Mouse (Mus musculus): ENCODE results near the gene Btbd1. TPM values are rescaled to one million over a fixed set of nuclear protein-coding genes. Genes with fewer than 3 reads are reported as not detected.

Btbd1 gene
- polyA plus RNA-seq (2012; rRNA removed) (48.1 and 62.1 TPM in 2 replicates), polyA plus RNA-seq (2014; fragmentation: Nextera tagmentation; extraction: Ambion mirVana) (86.3 and 92.2 TPM in 2 replicates)

DNA sequence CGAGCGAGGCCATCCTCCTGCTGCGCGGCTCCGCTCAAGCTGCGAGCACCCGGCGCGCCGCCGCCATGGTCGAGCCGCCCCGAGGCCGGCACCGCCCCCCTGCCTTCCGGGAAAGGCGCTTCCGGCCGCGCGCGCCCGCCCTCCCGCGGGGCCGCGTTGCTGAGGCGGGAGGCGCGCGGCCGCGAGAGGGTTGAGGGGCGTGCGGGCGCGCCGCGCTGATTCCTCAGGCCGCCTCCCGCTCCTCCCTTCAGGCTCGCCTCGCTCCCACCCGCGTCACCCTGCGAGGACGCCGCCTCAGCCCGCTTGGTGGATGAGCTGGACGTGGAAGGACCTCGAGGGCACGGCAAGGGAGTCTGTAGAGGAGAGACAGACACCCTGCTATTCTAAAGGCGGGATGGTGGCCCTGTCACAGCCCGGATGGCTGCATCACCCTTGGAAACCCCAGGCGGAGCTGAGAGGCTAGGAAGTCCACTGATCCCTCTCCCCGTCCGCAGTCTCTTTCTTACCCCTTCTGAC, at the start of gene Btbd1:
Btbd1 (minus strand) TSS at position 53 of the 516 bp plus-strand sequence.
- TF ChIP-seq POLR2A (IDR thresholded peaks at IDR 0.05; ENCODE audit: borderline replicate concordance, extremely low read depth, insufficient read depth, insufficient read length) = peak; percentile 48; the same call in 1 of the 2 replicates
- Histone ChIP-seq H3K9ac (ENCODE audit: low read depth, low read length, severe bottlenecking) (peak within 1 kb of the TSS; percentile 82), H3K4me2 (replicated peaks; ENCODE audit: low read depth, low read length, severe bottlenecking) (peak within 1 kb of the TSS; percentile 61), H3K4me1 (ENCODE audit: control insufficient read depth, insufficient read depth, low read length) (peaks cover 25% of the 10 kb centered on the region), H3K9me3 (ENCODE audit: control insufficient read depth, low read length) (no peaks in the 10 kb centered on the region), H3K27me3 (ENCODE audit: control insufficient read depth, insufficient read depth, low read length) (no peaks in the 10 kb centered on the region), H3K27ac (replicated peaks; ENCODE audit: low read depth, low read length) (peak within 1 kb of the TSS; percentile 93), H3K36me3 (ENCODE audit: control insufficient read depth, insufficient read depth, low read length) (no peaks in the 10 kb centered on the region), H3K4me3 (replicated peaks; ENCODE audit: low read length) (peak within 1 kb of the TSS; percentile 78)
- DNase-seq (ENCODE audit: low spot score) (peak; percentile 93), ATAC-seq (ENCODE audit: low FRiP score, low read depth) (peak; percentile 92)
- WGBS = under 1% methylated on average over 35 of the region's 58 CpGs

GRCm38 (mm10) chr7:81875372-81875771, 46.1 kb upstream of the Btbd1 start:
- no peak for TF ChIP-seq POLR2A (IDR thresholded peaks at IDR 0.05; ENCODE audit: borderline replicate concordance, extremely low read depth, insufficient read depth, insufficient read length)
- H3K27ac ChIP-seq (replicated peaks; ENCODE audit: low read depth, low read length) = no peak overlapping the region
- H3K9ac ChIP-seq (ENCODE audit: low read depth, low read length, severe bottlenecking) = no peak overlapping the region
- no peaks in the 10 kb centered on the region for H3K4me1 ChIP-seq (ENCODE audit: control insufficient read depth, insufficient read depth, low read length)
- no peaks in the 10 kb centered on the region for H3K27me3 ChIP-seq (ENCODE audit: control insufficient read depth, insufficient read depth, low read length)
- no peak overlapping the region for H3K4me2 ChIP-seq (replicated peaks; ENCODE audit: low read depth, low read length, severe bottlenecking)
- no peak overlapping the region for H3K4me3 ChIP-seq (replicated peaks; ENCODE audit: low read length)
- no peaks in the 10 kb centered on the region for H3K9me3 ChIP-seq (ENCODE audit: control insufficient read depth, low read length)
- 73% methylated on average over 9 of the region's 9 CpGs for WGBS
- DNase-seq (ENCODE audit: low spot score) = no peak
- no peaks in the 10 kb centered on the region for H3K36me3 ChIP-seq (ENCODE audit: control insufficient read depth, insufficient read depth, low read length)
- ATAC-seq (ENCODE audit: low FRiP score, low read depth) = no peak

GRCm38 (mm10) chr7:81874636-81875035, 45.4 kb upstream of the Btbd1 start:
- no peak overlapping the region for H3K4me2 ChIP-seq (replicated peaks; ENCODE audit: low read depth, low read length, severe bottlenecking)
- DNase-seq (ENCODE audit: low spot score) = no peak
- 66% methylated on average over 6 of the region's 6 CpGs for WGBS
- no peak overlapping the region for H3K27ac ChIP-seq (replicated peaks; ENCODE audit: low read depth, low read length)
- H3K9ac ChIP-seq (ENCODE audit: low read depth, low read length, severe bottlenecking) = no peak overlapping the region
- ATAC-seq (ENCODE audit: low FRiP score, low read depth) = no peak
- no peaks in the 10 kb centered on the region for H3K4me1 ChIP-seq (ENCODE audit: control insufficient read depth, insufficient read depth, low read length)
- no peak for TF ChIP-seq POLR2A (IDR thresholded peaks at IDR 0.05; ENCODE audit: borderline replicate concordance, extremely low read depth, insufficient read depth, insufficient read length)
- H3K27me3 ChIP-seq (ENCODE audit: control insufficient read depth, insufficient read depth, low read length) = no peaks in the 10 kb centered on the region
- no peaks in the 10 kb centered on the region for H3K36me3 ChIP-seq (ENCODE audit: control insufficient read depth, insufficient read depth, low read length)
- H3K9me3 ChIP-seq (ENCODE audit: control insufficient read depth, low read length) = no peaks in the 10 kb centered on the region
- H3K4me3 ChIP-seq (replicated peaks; ENCODE audit: low read length) = no peak overlapping the region

- no peak overlapping the region for H3K9ac ChIP-seq (ENCODE audit: low read depth, low read length, severe bottlenecking)
- no peak overlapping the region for H3K27ac ChIP-seq (replicated peaks; ENCODE audit: low read depth, low read length)
- TF ChIP-seq POLR2A (IDR thresholded peaks at IDR 0.05; ENCODE audit: borderline replicate concordance, extremely low read depth, insufficient read depth, insufficient read length) = no peak
- no peaks in the 10 kb centered on the region for H3K4me1 ChIP-seq (ENCODE audit: control insufficient read depth, insufficient read depth, low read length)
- H3K9me3 ChIP-seq (ENCODE audit: control insufficient read depth, low read length) = no peaks in the 10 kb centered on the region
- ATAC-seq (ENCODE audit: low FRiP score, low read depth) (no peak), DNase-seq (ENCODE audit: low spot score) (no peak)
- H3K36me3 ChIP-seq (ENCODE audit: control insufficient read depth, insufficient read depth, low read length) = no peaks in the 10 kb centered on the region
- H3K4me3 ChIP-seq (replicated peaks; ENCODE audit: low read length) = no peak overlapping the region
- 48% methylated on average over 1 of the region's 1 CpGs for WGBS
- no peaks in the 10 kb centered on the region for H3K27me3 ChIP-seq (ENCODE audit: control insufficient read depth, insufficient read depth, low read length)
- no peak overlapping the region for H3K4me2 ChIP-seq (replicated peaks; ENCODE audit: low read depth, low read length, severe bottlenecking)
Observed at GRCm38 (mm10) chr7:81873807-81874206, 44.6 kb upstream of the Btbd1 start.

- H3K27ac ChIP-seq (replicated peaks; ENCODE audit: low read depth, low read length) = no peak overlapping the region
- no peak for ATAC-seq (ENCODE audit: low FRiP score, low read depth)
- H3K9ac ChIP-seq (ENCODE audit: low read depth, low read length, severe bottlenecking) = no peak overlapping the region
- H3K27me3 ChIP-seq (ENCODE audit: control insufficient read depth, insufficient read depth, low read length) = no peaks in the 10 kb centered on the region
- whole genome bisulfite sequencing = 78% methylated on average over 13 of the region's 13 CpGs
- TF ChIP-seq POLR2A (IDR thresholded peaks at IDR 0.05; ENCODE audit: borderline replicate concordance, extremely low read depth, insufficient read depth, insufficient read length) = no peak
- no peak overlapping the region for H3K4me3 ChIP-seq (replicated peaks; ENCODE audit: low read length)
- no peaks in the 10 kb centered on the region for H3K9me3 ChIP-seq (ENCODE audit: control insufficient read depth, low read length)
- H3K36me3 ChIP-seq (ENCODE audit: control insufficient read depth, insufficient read depth, low read length) = no peaks in the 10 kb centered on the region
- no peaks in the 10 kb centered on the region for H3K4me1 ChIP-seq (ENCODE audit: control insufficient read depth, insufficient read depth, low read length)
- H3K4me2 ChIP-seq (replicated peaks; ENCODE audit: low read depth, low read length, severe bottlenecking) = no peak overlapping the region
- no peak for DNase-seq (ENCODE audit: low spot score)
Observed at GRCm38 (mm10) chr7:81872493-81873013, 43.3 kb upstream of the Btbd1 start.
